Mouse (Mus musculus): ENCODE data around the gene Dlg2.

GRCm38 (mm10) chr7:91818004-91818403 is 1341.5 kb downstream of the Dlg2 start:
- no peak for TF ChIP-seq GATA1 (IDR thresholded peaks at IDR 0.05; ENCODE audit: borderline replicate concordance, low read length)
- no peak for TF ChIP-seq CTCF (IDR thresholded peaks at IDR 0.05; ENCODE audit: low read depth, low read length)
- no peak for TF ChIP-seq GATA2 (IDR thresholded peaks at IDR 0.05; ENCODE audit: borderline replicate concordance, low read depth, low read length)
- TF ChIP-seq TAL1 (conservative IDR thresholded peaks at IDR 0.05; ENCODE audit: low read depth, low read length), result no peak
- TF ChIP-seq POLR2AphosphoS5 (IDR thresholded peaks at IDR 0.05; ENCODE audit: insufficient replicate concordance, low read depth, low read length), result no peak

All from G1E (cell line).